8 mouse cellular contexts compared by ENCODE assay signal in the genomic region with DNA sequence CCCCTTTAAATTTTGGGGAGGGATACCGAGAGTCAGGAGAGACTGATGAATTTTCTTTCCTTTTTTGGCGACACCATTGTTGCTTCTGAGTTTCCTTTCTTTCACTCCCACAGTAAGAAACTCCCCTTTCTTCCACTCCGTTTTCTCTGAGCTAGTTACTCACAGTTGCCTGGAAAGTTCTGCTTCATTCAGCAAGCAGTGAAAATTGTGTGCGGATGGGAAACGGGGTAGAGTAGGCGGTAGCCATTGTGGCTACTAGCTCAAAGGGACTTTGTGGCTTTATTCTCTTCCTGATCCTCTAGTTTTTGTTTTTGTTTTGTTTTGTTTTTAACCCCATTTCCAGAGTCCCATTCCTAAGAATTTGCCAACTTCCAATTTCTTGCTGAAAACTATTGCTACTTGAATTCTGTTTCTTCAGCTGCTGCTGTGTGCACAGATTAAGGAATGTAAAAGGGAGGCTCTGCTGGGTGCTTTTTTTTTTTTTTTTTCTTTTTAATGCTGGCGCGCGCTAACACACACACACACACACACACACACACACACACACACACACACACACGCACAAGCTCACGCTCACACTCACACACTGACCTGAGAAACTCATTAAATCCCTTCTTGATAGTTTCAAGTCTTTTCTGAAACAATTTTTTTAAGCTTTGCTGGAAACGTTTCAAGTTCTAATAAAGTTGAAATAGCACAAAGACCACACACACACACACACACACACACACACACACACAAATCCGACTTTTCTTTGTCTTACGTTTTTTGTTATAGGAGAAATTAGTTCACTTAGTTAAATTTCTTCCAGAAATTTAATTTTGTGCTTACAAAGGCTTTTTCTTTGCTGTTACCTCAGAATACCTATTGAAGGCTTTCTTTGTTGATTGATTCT. TPM values are rescaled to one million over a fixed set of nuclear protein-coding genes. Genes with fewer than 3 reads are reported as not detected.
DNase-seq lines count a peak whose midpoint lies in the region; ATAC-seq lines count a peak whose summit lies in the region.

No protein-coding gene starts in this region.

- peak overlapping the region; percentile 62 for H3K4me3 ChIP-seq in lung, embryonic 15.5 days
- peak overlapping the region; percentile 55 for H3K4me3 ChIP-seq in embryonic facial prominence, embryonic 12.5 days
- peak overlapping the region; percentile 68 for H3K4me3 ChIP-seq in hindbrain, embryonic 14.5 days (replicated peaks; ENCODE audit: low read length)
- peak overlapping the region; percentile 66 for H3K4me3 ChIP-seq in midbrain, embryonic 16.5 days (ENCODE audit: low read depth, low read length)

- no peaks in the 10 kb centered on the region for H3K27me3 ChIP-seq in lung, embryonic 15.5 days
- no peaks in the 10 kb centered on the region for H3K27me3 ChIP-seq in embryonic facial prominence, embryonic 12.5 days
- no peaks in the 10 kb centered on the region for H3K27me3 ChIP-seq in hindbrain, embryonic 14.5 days (ENCODE audit: control insufficient read depth, insufficient read depth, low read length)
- H3K27me3 ChIP-seq in midbrain, embryonic 16.5 days (ENCODE audit: control insufficient read depth, insufficient read depth, low read depth, low read length), result no peaks in the 10 kb centered on the region

- no peaks in the 10 kb centered on the region for H3K4me1 ChIP-seq in lung, embryonic 15.5 days
- no peaks in the 10 kb centered on the region for H3K4me1 ChIP-seq in embryonic facial prominence, embryonic 12.5 days
- H3K4me1 ChIP-seq in hindbrain, embryonic 14.5 days (replicated peaks; ENCODE audit: control insufficient read depth, insufficient read depth, low read length), result no peaks in the 10 kb centered on the region
- no peaks in the 10 kb centered on the region for H3K4me1 ChIP-seq in midbrain, embryonic 16.5 days (ENCODE audit: control insufficient read depth, insufficient read depth, low read length)

- WGBS in lung, embryonic 15.5 days, result 8% methylated on average over 13 of the region's 14 CpGs
- WGBS in embryonic facial prominence, embryonic 12.5 days, result 8% methylated on average over 13 of the region's 14 CpGs
- 11% methylated on average over 11 of the region's 14 CpGs for WGBS in hindbrain, embryonic 14.5 days
- WGBS in midbrain, embryonic 16.5 days, result 12% methylated on average over 10 of the region's 14 CpGs

- peak overlapping the region; percentile 54 for H3K4me2 ChIP-seq in lung, embryonic 15.5 days
- H3K4me2 ChIP-seq in embryonic facial prominence, embryonic 12.5 days (replicated peaks), result peak overlapping the region; percentile 43
- peak overlapping the region; percentile 59 for H3K4me2 ChIP-seq in hindbrain, embryonic 14.5 days (replicated peaks)
- H3K4me2 ChIP-seq in midbrain, embryonic 16.5 days (ENCODE audit: low read length), result peak overlapping the region; percentile 53

- ATAC-seq in lung, embryonic 15.5 days (ENCODE audit: borderline replicate concordance, extremely low read depth, low FRiP score, low TSS enrichment), result no peak
- ATAC-seq in embryonic facial prominence, embryonic 12.5 days (ENCODE audit: insufficient number of reproducible peaks, insufficient read depth, low FRiP score, low TSS enrichment), result no peak
- no peak for ATAC-seq in hindbrain, embryonic 14.5 days (ENCODE audit: low FRiP score)
- no peak for ATAC-seq in midbrain, embryonic 16.5 days

- peak overlapping the region; percentile 23; the same call in 1 of the 2 replicates for H3K9ac ChIP-seq in lung, embryonic 15.5 days
- peak overlapping the region; percentile 60 for H3K9ac ChIP-seq in embryonic facial prominence, embryonic 12.5 days
- peak overlapping the region; percentile 77 for H3K9ac ChIP-seq in hindbrain, embryonic 14.5 days
- H3K9ac ChIP-seq in midbrain, embryonic 16.5 days (ENCODE audit: low read depth, low read length), result peak overlapping the region; percentile 34; the same call in 1 of the 2 replicates

- peak overlapping the region; percentile 86 for H3K27ac ChIP-seq in lung, embryonic 15.5 days
- peak overlapping the region; percentile 86 for H3K27ac ChIP-seq in embryonic facial prominence, embryonic 12.5 days
- peak overlapping the region; percentile 81 for H3K27ac ChIP-seq in hindbrain, embryonic 14.5 days
- peak overlapping the region; percentile 83 for H3K27ac ChIP-seq in midbrain, embryonic 16.5 days (ENCODE audit: low read length)

- H3K9me3 ChIP-seq in lung, embryonic 15.5 days, result no peaks in the 10 kb centered on the region
- H3K9me3 ChIP-seq in embryonic facial prominence, embryonic 12.5 days, result no peaks in the 10 kb centered on the region
- no peaks in the 10 kb centered on the region for H3K9me3 ChIP-seq in hindbrain, embryonic 14.5 days (ENCODE audit: control insufficient read depth, low read length)
- H3K9me3 ChIP-seq in midbrain, embryonic 16.5 days (replicated peaks; ENCODE audit: control insufficient read depth, low read length, poor library complexity, severe bottlenecking), result no peaks in the 10 kb centered on the region

- no peak for DNase-seq in lung, postnatal 25 days (ENCODE audit: low spot score)
- DNase-seq in hindbrain, embryonic 14.5 days (ENCODE audit: low spot score), result peak; percentile 27
- DNase-seq in yolk sac, embryonic 10.5 days (ENCODE audit: low spot score), result no peak
- DNase-seq in right cerebral cortex, postnatal 25 days, result no peak
- no peak for DNase-seq in testis, postnatal 10 days (ENCODE audit: low spot score)

- H3K36me3 ChIP-seq in lung, embryonic 15.5 days, result no peaks in the 10 kb centered on the region
- no peaks in the 10 kb centered on the region for H3K36me3 ChIP-seq in embryonic facial prominence, embryonic 12.5 days
- no peaks in the 10 kb centered on the region for H3K36me3 ChIP-seq in hindbrain, embryonic 14.5 days (replicated peaks; ENCODE audit: control insufficient read depth, insufficient read depth)
- H3K36me3 ChIP-seq in midbrain, embryonic 16.5 days (ENCODE audit: control insufficient read depth, insufficient read depth, low read length), result no peaks in the 10 kb centered on the region

RNA-seq across cellular contexts. Expression of a gene that starts 1.5 kb away (rescaled TPM):
- 16.9 and 17.8 TPM in 2 replicates for polyA plus RNA-seq in lung, embryonic 15.5 days (2015; fragmentation: Nextera tagmentation; extraction: Ambion mirVana)
- 16.9 and 18.6 TPM in 2 replicates for polyA plus RNA-seq in embryonic facial prominence, embryonic 12.5 days (2016; fragmentation: Nextera tagmentation; extraction: Ambion mirVana)
- 28.7 and 30.2 TPM in 2 replicates for polyA plus RNA-seq in hindbrain, embryonic 14.5 days (2014; fragmentation: Nextera tagmentation; extraction: Ambion mirVana)
- polyA plus RNA-seq in midbrain, embryonic 16.5 days (2015; fragmentation: Nextera tagmentation; extraction: Ambion mirVana), result 24.8 and 30.0 TPM in 2 replicates

Comparison
In these comparisons a context has a peak if more than half of its experiments do, and no peak if none do; other contexts are left out.
1. H3K9ac ChIP-seq: peak in every context shown above with its lines; median percentile 77 in hindbrain, embryonic 14.5 days; 60 in embryonic facial prominence, embryonic 12.5 days; 34 in midbrain, embryonic 16.5 days; 23 in lung, embryonic 15.5 days.